Mouse (Mus musculus) hindbrain, embryonic 15.5 days (tissue): ENCODE measurements around the gene Cux2. TPM values are rescaled to one million over a fixed set of nuclear protein-coding genes. Genes with fewer than 3 reads are reported as not detected.
A peak's percentile ranks its signal among the peaks of the same experiment; 100 is the strongest.

ENCODE experiments used
- ATAC-seq: fragments of 200-750 bp; cut with Nextera tagmentation; 2 replicates; pipeline ENCODE4 v1.8.0; 2017; ENCODE audit warnings: low read depth, moderate number of reproducible peaks, moderate TSS enrichment; ENCODE audit not compliant: low FRiP score
- H3K27ac ChIP-seq: fragments of 300-500 bp; sonication (generic); replicated peaks from 2 replicates; pipeline ENCODE4 v1.5.1; 2015; ENCODE audit warnings: mild to moderate bottlenecking, inconsistent platforms
- H3K27me3 ChIP-seq: fragments of 300-500 bp; sonication (generic); 2 replicates; pipeline ENCODE4 v1.6.1; 2015; ENCODE audit warnings: control low read depth, inconsistent platforms
- H3K36me3 ChIP-seq: fragments of 300-500 bp; sonication (generic); 2 replicates; pipeline ENCODE4 v1.6.1; 2015; ENCODE audit warnings: control low read depth, inconsistent platforms
- H3K4me1 ChIP-seq: fragments of 300-500 bp; sonication (generic); replicated peaks from 2 replicates; pipeline ENCODE4 v1.6.1; 2015; ENCODE audit warnings: control low read depth, inconsistent platforms
- H3K4me2 ChIP-seq: fragments of 300-500 bp; sonication (generic); 2 replicates; pipeline ENCODE4 v1.6.1; 2015; ENCODE audit warnings: moderate library complexity, mild to moderate bottlenecking, inconsistent platforms
- H3K4me3 ChIP-seq: fragments of 300-500 bp; sonication (generic); 2 replicates; pipeline ENCODE4 v1.5.1; 2015; ENCODE audit warnings: mild to moderate bottlenecking, inconsistent platforms
- H3K9ac ChIP-seq: fragments of 300-500 bp; sonication (generic); 2 replicates; pipeline ENCODE4 v1.6.1; 2015; ENCODE audit warnings: inconsistent platforms
- H3K9me3 ChIP-seq: fragments of 300-500 bp; sonication (generic); 2 replicates; pipeline ENCODE4 v1.6.1; 2016; ENCODE audit warnings: control low read depth, inconsistent platforms
- WGBS: fragments of 180-500 bp; shearing (Covaris S2); methylation state at CpG from one replicate; pipeline ENCODE4 v1.1.7; 2015; 5-methylcytosine and 5-hydroxymethylcytosine counted together
- polyA plus RNA-seq: library from polyadenylated mRNA; unstranded; fragments of >200 nt; fragmentation: Nextera tagmentation; extraction: Ambion mirVana; gene quantifications from 2 replicates; pipeline ENCODE4 v1.2.1, GENCODE M21; 2015

The Cux2 gene
- polyA plus RNA-seq, 1 experiment from 2014 or later = 23.3 TPM

DNA sequence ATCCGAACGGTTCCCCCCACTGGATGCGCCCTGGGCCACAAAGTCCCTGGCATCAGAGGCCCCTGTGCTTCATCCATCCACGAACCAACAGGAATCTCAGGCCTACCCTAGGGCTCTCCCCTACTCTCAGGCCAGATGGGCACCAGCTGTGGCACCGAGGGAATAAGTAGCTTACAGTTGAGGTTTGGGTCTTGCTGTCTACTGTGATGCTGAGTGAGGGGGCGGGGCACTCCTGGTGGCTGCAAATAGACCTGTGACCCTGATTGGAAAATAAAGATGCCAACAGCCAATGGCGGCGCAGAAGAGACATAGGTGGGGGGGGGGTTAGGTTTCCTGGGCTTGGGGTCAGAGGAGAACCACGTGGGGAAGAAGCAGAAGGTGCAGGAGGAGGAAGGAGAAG lies 38.6 kb downstream of the Cux2 start:
- WGBS = 29% methylated on average over 9 of the region's 9 CpGs
- ATAC-seq = no peak
- Histone ChIP-seq H3K27ac (no peak overlapping the region), H3K36me3 (no peaks in the 10 kb centered on the region), H3K9me3 (no peaks in the 10 kb centered on the region), H3K4me3 (no peak overlapping the region), H3K4me1 (no peaks in the 10 kb centered on the region), H3K27me3 (no peaks in the 10 kb centered on the region), H3K9ac (no peak overlapping the region), H3K4me2 (no peak overlapping the region)

DNA sequence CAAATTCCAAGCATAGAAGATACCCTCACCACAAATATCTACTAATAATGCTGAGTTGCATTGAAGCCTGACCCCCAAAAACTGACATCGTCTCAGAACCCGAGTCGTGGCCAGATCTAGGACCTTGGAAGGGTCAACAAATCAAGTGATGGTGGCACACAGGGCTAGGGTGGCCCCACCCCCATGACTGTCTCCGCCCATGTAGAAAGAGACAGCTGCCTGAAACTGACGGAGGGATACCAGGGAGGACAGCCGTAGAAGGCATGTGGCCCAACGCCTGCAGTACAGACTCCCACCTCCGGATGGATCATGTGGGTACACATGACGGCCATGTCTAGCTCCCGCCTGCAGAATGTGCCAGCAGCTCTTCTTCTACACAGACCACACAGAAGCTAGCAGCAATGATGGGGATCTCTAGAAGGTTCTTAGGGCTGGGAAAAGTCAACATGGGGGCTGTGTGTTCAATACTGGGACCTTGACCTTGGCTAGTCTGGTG lies 41.9 kb downstream of the Cux2 start:
- ATAC-seq = no peak
- Histone ChIP-seq H3K36me3 (no peaks in the 10 kb centered on the region), H3K9me3 (no peaks in the 10 kb centered on the region), H3K4me3 (no peak overlapping the region), H3K4me2 (no peak overlapping the region), H3K27me3 (no peaks in the 10 kb centered on the region), H3K4me1 (0 out of 2 replicates have a peak, but pooled peaks cover 8% of the 10 kb centered on the region), H3K27ac (no peak overlapping the region), H3K9ac (no peak overlapping the region)
- 90% methylated on average over 10 of the region's 10 CpGs for WGBS

DNA sequence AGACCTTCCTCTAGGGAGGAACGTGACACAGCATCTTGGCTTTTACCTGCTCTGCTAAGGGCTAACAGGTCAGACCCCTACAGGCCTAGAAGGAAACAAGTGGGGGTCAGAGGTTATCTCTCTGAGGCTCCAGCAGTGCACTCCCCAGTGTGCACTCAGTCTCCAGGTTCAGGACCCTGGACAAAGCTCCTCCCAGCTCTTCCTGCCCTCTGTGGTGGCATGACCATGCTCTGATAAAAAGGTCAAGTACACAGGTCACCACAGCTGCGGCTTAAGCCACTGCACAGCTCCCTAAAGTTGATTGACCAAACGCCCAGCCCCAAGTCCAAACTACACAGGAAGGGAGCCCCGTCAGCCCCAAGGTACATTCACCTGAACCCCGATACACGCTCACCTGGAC lies 46.4 kb downstream of the Cux2 start:
- Histone ChIP-seq H3K9ac (no peak overlapping the region), H3K27me3 (no peaks in the 10 kb centered on the region), H3K27ac (no peak overlapping the region), H3K4me1 (peaks cover 24% of the 10 kb centered on the region), H3K4me2 (no peak overlapping the region), H3K4me3 (no peak overlapping the region), H3K9me3 (no peaks in the 10 kb centered on the region), H3K36me3 (no peaks in the 10 kb centered on the region)
- WGBS = 78% methylated on average over 6 of the region's 6 CpGs
- ATAC-seq = no peak

DNA sequence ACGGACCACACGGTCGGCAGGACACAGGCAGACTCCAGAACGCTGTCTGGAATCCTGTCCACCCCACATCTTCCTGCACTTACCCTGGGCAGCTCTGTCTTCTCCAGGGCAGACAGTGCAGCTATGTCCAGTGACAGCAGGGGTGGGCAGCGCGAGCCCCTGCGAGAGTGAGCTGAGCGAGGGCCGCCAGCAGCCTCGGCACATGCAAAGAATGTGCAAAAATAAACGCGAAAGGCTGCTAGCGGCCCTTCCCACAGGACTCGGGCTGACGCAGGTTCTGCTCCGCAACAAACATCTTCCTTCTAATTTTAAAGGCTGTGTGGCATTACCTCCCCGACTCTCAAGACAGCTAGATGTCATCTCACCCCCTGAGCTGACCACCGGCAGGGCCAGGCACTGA lies 47.8 kb downstream of the Cux2 start:
- H3K36me3 ChIP-seq = no peaks in the 10 kb centered on the region
- H3K4me2 ChIP-seq = no peak overlapping the region
- peaks cover 24% of the 10 kb centered on the region for H3K4me1 ChIP-seq
- ATAC-seq = no peak
- WGBS = 50% methylated on average over 18 of the region's 18 CpGs
- H3K9me3 ChIP-seq = no peaks in the 10 kb centered on the region
- H3K9ac ChIP-seq = no peak overlapping the region
- no peak overlapping the region for H3K4me3 ChIP-seq
- no peaks in the 10 kb centered on the region for H3K27me3 ChIP-seq
- H3K27ac ChIP-seq = no peak overlapping the region

DNA sequence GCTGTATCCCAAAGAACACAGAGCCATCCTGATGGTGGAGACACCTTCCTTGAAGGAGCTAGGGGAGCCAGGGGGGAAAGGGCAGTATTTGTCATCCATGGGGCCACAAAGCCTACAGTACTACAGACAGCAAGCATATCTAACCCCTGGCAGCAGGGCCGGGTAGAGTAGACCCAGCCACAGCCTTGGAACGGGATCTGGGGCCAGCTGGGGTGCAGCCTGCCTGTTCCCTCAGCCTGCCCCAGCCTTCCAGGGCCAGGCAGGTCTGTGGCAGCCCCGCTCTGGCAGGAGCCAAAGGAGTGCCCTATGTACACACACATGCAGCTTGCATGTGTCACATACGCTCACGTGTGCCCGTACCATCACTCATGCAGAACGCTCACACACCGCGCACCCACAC lies 48.6 kb downstream of the Cux2 start:
- Histone ChIP-seq H3K27me3 (no peaks in the 10 kb centered on the region), H3K4me1 (peaks cover 24% of the 10 kb centered on the region), H3K27ac (no peak overlapping the region), H3K36me3 (no peaks in the 10 kb centered on the region), H3K9ac (no peak overlapping the region), H3K4me3 (no peak overlapping the region), H3K9me3 (no peaks in the 10 kb centered on the region), H3K4me2 (no peak overlapping the region)
- peak; percentile 10; the same call in 1 of the 2 replicates for ATAC-seq
- WGBS = 87% methylated on average over 9 of the region's 9 CpGs

DNA sequence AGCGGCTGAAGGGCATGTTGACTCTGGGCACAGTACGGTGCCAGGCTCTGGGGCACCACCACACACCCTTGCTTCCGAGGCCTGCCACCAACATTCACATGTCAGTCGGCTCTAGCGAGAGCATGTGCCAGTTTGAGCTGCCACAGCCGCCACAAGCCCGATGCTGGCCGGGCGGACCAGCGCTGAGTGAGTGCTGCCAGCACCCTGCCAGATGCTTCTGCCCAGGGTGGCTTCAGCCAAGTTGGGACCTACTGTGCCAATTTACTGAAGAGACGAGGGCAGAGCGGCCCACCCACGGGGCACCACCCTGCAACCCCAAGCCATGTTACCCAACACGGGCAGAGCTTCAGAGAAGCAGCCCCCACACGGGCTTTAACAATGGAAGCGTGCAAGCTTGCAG lies 49.5 kb downstream of the Cux2 start:
- peaks cover 27% of the 10 kb centered on the region for H3K4me1 ChIP-seq
- 0 out of 2 replicates have a peak, but pooled peaks have one; percentile 12 for ATAC-seq
- H3K27me3 ChIP-seq = no peaks in the 10 kb centered on the region
- H3K36me3 ChIP-seq = no peaks in the 10 kb centered on the region
- no peak overlapping the region for H3K4me3 ChIP-seq
- H3K4me2 ChIP-seq = no peak overlapping the region
- no peak overlapping the region for H3K27ac ChIP-seq
- 67% methylated on average over 16 of the region's 16 CpGs for WGBS
- no peak overlapping the region for H3K9ac ChIP-seq
- H3K9me3 ChIP-seq = no peaks in the 10 kb centered on the region

DNA sequence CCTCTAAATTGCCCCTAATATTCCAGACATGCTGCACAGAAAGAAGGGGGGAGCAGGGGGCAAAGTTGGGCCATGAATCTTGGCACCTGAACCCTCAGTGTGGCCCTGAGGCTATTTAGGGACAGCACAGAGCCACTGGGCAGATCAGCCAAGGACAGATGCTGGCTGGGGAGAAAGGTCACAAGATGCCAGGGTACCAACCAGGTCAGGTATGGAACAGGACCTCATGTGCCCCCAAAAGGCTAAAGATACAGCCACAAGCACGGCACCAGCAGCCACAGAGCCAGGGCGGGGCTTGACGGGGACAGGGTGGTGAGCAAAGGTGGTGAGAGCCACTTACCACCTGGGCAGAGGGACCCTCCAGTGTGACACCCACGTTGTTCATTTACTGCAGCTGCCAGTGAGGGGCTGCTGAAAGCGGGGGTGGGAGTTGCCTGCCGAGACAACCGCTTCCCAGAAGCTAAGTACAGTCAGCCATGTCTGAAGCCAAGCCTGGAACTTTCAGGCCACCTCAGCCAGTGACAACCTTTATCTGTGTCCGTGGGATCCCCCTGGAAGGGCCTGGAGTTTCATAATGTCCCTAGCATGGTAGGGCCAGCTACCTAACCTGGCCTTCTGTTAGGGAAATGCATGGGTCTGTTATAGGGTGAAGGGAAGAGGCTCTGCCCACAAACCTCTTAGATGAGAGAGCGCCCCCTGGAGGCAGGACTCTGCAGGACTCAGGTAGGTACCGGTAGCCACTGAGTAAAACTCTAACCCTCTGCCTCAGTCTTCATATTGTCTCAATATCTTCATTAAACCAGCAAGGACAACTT lies 50.7 kb downstream of the Cux2 start:
- H3K4me3 ChIP-seq = no peak overlapping the region
- no peak overlapping the region for H3K9ac ChIP-seq
- no peaks in the 10 kb centered on the region for H3K36me3 ChIP-seq
- no peak for ATAC-seq
- H3K27ac ChIP-seq = no peak overlapping the region
- 63% methylated on average over 10 of the region's 10 CpGs for whole genome bisulfite sequencing
- H3K4me1 ChIP-seq = peaks cover 38% of the 10 kb centered on the region
- H3K27me3 ChIP-seq = no peaks in the 10 kb centered on the region
- H3K9me3 ChIP-seq = no peaks in the 10 kb centered on the region
- H3K4me2 ChIP-seq = no peak overlapping the region

DNA sequence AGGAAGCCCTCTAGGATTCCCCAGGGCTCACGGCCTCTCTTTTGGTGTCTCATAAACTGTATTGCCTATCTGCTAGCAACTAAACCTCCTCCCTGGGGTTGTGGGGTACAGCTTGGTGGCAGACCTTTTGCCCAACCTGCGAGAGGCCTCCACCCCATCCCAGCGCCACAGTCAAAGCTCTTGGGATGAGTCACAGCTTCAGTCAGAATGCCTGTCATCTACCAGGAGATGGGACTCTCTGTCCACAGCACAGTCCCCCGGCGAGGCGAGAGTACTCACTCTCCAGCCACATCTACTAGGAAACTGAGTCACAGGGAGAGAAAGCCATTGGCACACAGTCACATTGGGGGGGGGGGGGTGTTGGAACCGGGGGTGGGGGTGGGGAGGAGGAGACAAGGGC lies 51.6 kb downstream of the Cux2 start:
- 93% methylated on average over 6 of the region's 7 CpGs for WGBS
- no peak overlapping the region for H3K9ac ChIP-seq

DNA sequence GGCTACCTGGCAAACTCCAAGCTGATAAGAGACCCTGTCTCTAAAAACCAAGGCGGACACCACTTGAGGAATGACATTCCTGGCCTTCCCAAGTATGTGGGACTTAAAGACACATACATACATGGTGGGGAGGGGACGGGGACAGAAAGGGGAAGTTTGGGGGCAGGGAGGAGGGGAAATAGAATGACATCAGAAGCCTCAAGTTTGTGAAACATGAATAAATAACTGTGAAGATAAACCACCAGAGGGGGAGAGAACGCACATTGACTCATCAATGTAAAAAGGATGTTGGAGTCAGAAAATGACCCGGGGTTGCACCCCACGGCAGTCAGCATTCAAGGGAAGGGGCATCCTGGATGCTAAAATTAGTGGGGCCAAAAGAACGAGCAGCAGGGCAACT lies 53.2 kb downstream of the Cux2 start:
- Histone ChIP-seq H3K36me3 (no peaks in the 10 kb centered on the region), H3K4me2 (no peak overlapping the region), H3K9ac (no peak overlapping the region), H3K9me3 (no peaks in the 10 kb centered on the region), H3K4me1 (peaks cover 24% of the 10 kb centered on the region), H3K27ac (no peak overlapping the region), H3K27me3 (no peaks in the 10 kb centered on the region), H3K4me3 (no peak overlapping the region)
- ATAC-seq = no peak
- WGBS = 77% methylated on average over 6 of the region's 6 CpGs

More for the DNA sequence above, 51.6 kb downstream of the Cux2 start:
- H3K27me3 ChIP-seq = no peaks in the 10 kb centered on the region
- H3K4me1 ChIP-seq = peaks cover 36% of the 10 kb centered on the region
- H3K9me3 ChIP-seq = no peaks in the 10 kb centered on the region
- no peak overlapping the region for H3K4me2 ChIP-seq
- ATAC-seq = no peak
- no peak overlapping the region for H3K4me3 ChIP-seq
- no peak overlapping the region for H3K27ac ChIP-seq
- no peaks in the 10 kb centered on the region for H3K36me3 ChIP-seq

DNA sequence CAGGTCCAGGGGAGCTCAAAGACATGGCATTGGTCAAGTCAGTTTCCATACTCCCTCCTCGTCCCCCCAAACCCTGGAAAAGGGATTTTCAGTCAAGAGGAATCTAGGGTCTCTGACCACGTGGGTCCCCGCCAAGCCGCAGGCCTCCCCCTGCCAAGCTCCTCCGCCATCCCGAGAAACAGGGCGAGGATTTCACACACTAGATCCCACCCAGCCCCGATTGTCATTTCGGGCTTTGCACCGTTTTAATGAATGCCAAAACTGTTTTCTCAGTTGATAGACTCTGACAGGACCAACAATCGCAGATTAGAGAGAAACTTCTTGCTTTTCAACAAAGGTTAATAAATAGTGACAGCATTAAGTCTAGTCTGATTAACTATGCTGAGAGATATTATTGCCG lies 55.1 kb downstream of the Cux2 start:
- WGBS = 57% methylated on average over 12 of the region's 12 CpGs
- Histone ChIP-seq H3K36me3 (no peaks in the 10 kb centered on the region), H3K4me1 (peaks cover 27% of the 10 kb centered on the region), H3K4me3 (no peak overlapping the region), H3K4me2 (no peak overlapping the region), H3K9me3 (no peaks in the 10 kb centered on the region), H3K27me3 (no peaks in the 10 kb centered on the region), H3K27ac (no peak overlapping the region), H3K9ac (no peak overlapping the region)
- no peak for ATAC-seq

DNA sequence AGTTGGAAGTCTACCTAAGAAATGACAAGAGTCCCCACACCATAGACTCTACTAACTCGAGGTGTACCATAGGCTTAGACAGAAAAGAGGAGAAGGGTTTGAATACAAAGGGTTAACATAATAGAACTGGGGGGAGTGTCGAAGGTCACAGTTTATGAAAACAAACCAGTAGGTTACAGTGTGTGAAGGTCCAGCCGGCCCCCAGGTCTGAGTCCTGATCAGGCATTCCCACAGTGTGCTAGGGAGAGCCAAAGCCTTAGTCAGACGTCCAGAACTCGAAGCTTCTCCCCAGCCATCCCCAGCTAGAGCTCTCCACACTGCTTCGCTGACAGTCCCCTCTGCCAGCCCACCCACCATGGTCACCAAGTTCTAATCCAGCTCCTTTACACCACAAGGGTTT lies 58.0 kb downstream of the Cux2 start:
- H3K4me1 ChIP-seq = peaks cover 30% of the 10 kb centered on the region
- H3K9me3 ChIP-seq = no peaks in the 10 kb centered on the region
- no peak overlapping the region for H3K27ac ChIP-seq
- WGBS = 50% methylated on average over 6 of the region's 6 CpGs
- no peak overlapping the region for H3K9ac ChIP-seq
- H3K36me3 ChIP-seq = no peaks in the 10 kb centered on the region
- no peak overlapping the region for H3K4me3 ChIP-seq
- no peak overlapping the region for H3K4me2 ChIP-seq
- no peaks in the 10 kb centered on the region for H3K27me3 ChIP-seq
- no peak for ATAC-seq

DNA sequence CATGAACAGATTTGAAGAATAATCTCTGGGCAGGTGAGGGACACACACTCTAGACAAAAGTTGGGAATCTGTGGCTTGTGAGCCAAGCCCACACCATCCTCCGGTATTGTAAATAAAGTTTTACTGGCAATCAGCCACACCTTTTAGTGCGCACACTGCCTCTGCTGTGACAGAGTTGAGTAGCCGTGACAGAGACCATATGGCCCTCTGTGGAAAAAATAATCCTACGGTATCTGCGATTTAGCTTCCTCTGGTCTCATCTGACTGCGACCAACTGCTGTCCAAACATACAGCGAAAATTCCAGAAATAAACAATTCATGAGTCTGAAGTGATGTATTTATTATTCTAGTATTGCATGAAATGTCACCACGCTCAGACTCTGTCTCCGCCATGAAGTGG lies 64.0 kb downstream of the Cux2 start:
- 65% methylated on average over 9 of the region's 9 CpGs for WGBS

More for the DNA sequence above, 64.0 kb downstream of the Cux2 start:
- Histone ChIP-seq H3K27ac (no peak overlapping the region), H3K36me3 (no peaks in the 10 kb centered on the region), H3K4me1 (peaks cover 22% of the 10 kb centered on the region), H3K9me3 (no peaks in the 10 kb centered on the region), H3K9ac (no peak overlapping the region), H3K4me2 (no peak overlapping the region), H3K4me3 (no peak overlapping the region), H3K27me3 (no peaks in the 10 kb centered on the region)
- no peak for ATAC-seq
